Mouse (Mus musculus): ENCODE data around the gene Olfr1325. TPM values are rescaled to one million over a fixed set of nuclear protein-coding genes. Genes with fewer than 3 reads are reported as not detected.
"Not testable (repeated sequence)": the region's sequence is repeated elsewhere in the genome, so short reads cannot be mapped to it uniquely, and the experiment has no call there.

Olfr1325 gene
- not detected in 2 replicates for polyA plus RNA-seq (2012)

GRCm38 (mm10) chrX:74592379-74592778 lies at the start of gene Olfr1325:
Gene Olfr1325, plus strand, starts transcription at chrX:74592679.
- TF ChIP-seq GATA1 (IDR thresholded peaks at IDR 0.05; ENCODE audit: low read length): no peak

GRCm38 (mm10) chrX:74574788-74575187 lies 17.7 kb upstream of the Olfr1325 start, which contains the start of gene Olfr1326-ps1:
Gene Olfr1326-ps1, minus strand, starts transcription at chrX:74574888.
- TF ChIP-seq GATA1 (IDR thresholded peaks at IDR 0.05; ENCODE audit: low read length): no peak

GRCm38 (mm10) chrX:74645466-74646323 lies 53.2 kb downstream of the Olfr1325 start, which contains the start of gene Gm5640:
Gene Gm5640, minus strand, starts transcription at chrX:74645635.
- not testable (repeated sequence) for TF ChIP-seq GATA1 (IDR thresholded peaks at IDR 0.05; ENCODE audit: low read length)

Other genes with a start within 250 kb of the Olfr1325 start
- gene Lage3, start 239.1 kb upstream of the Olfr1325 start, polyA plus RNA-seq (2012): 5.7 and 8.9 TPM in 2 replicates
- gene Ubl4a, start 219.5 kb upstream of the Olfr1325 start, polyA plus RNA-seq (2012): 28.9 and 40.3 TPM in 2 replicates
- gene Slc10a3, start 219.3 kb upstream of the Olfr1325 start, polyA plus RNA-seq (2012): 1.3 and 1.4 TPM in 2 replicates
- 5.6 and 7.3 TPM in 2 replicates for gene Fam3a, start 199.4 kb upstream of the Olfr1325 start, polyA plus RNA-seq (2012)
- gene Ikbkg, start 199.4 kb upstream of the Olfr1325 start, polyA plus RNA-seq (2012): 18.3 and 27.2 TPM in 2 replicates
- gene G6pdx, start 163.5 kb upstream of the Olfr1325 start, polyA plus RNA-seq (2012): 7.2 and 18.4 TPM in 2 replicates
- not detected in 2 replicates for gene Gm6880, start 111.3 kb upstream of the Olfr1325 start, polyA plus RNA-seq (2012)
- not detected in 2 replicates for gene Olfr1326-ps1, start 17.8 kb upstream of the Olfr1325 start, polyA plus RNA-seq (2012)
- not detected in 2 replicates for gene Gm5640, start 53.0 kb downstream of the Olfr1325 start, polyA plus RNA-seq (2012)
- gene Gm6890, start 148.2 kb downstream of the Olfr1325 start, polyA plus RNA-seq (2012): not detected in 2 replicates
- not detected in 2 replicates for gene Gm5936, start 244.5 kb downstream of the Olfr1325 start, polyA plus RNA-seq (2012)